Comparison of ENCODE assay signal across 8 mouse cellular contexts in genomic region chr5:35795481-35796048, GRCm38 (mm10). TPM values are rescaled to one million over a fixed set of nuclear protein-coding genes. Genes with fewer than 3 reads are reported as not detected.
DNase-seq lines count a peak whose midpoint lies in the region; ATAC-seq lines count a peak whose summit lies in the region.

No protein-coding gene starts in this region.

- no peak overlapping the region for H3K4me3 ChIP-seq in heart, embryonic 10.5 days
- no peak overlapping the region for H3K4me3 ChIP-seq in kidney, embryonic 14.5 days (ENCODE audit: low read length)
- H3K4me3 ChIP-seq in limb, embryonic 15.5 days = no peak overlapping the region
- H3K4me3 ChIP-seq in neural tube, embryonic 13.5 days = no peak overlapping the region

- no peaks in the 10 kb centered on the region for H3K36me3 ChIP-seq in heart, embryonic 10.5 days
- no peaks in the 10 kb centered on the region for H3K36me3 ChIP-seq in kidney, embryonic 14.5 days (ENCODE audit: control insufficient read depth, insufficient read depth, low read length)
- no peaks in the 10 kb centered on the region for H3K36me3 ChIP-seq in limb, embryonic 15.5 days
- H3K36me3 ChIP-seq in neural tube, embryonic 13.5 days = no peaks in the 10 kb centered on the region

- no peak overlapping the region for H3K9ac ChIP-seq in kidney, embryonic 14.5 days (ENCODE audit: low read depth, low read length)
- no peak overlapping the region for H3K9ac ChIP-seq in limb, embryonic 15.5 days
- no peak overlapping the region for H3K9ac ChIP-seq in neural tube, embryonic 13.5 days

- H3K27me3 ChIP-seq in heart, embryonic 10.5 days (ENCODE audit: insufficient read depth, poor library complexity, severe bottlenecking) = peaks cover 27% of the 10 kb centered on the region
- H3K27me3 ChIP-seq in kidney, embryonic 14.5 days (ENCODE audit: control insufficient read depth, insufficient read depth, low read length) = no peaks in the 10 kb centered on the region
- H3K27me3 ChIP-seq in limb, embryonic 15.5 days = no peaks in the 10 kb centered on the region
- no peaks in the 10 kb centered on the region for H3K27me3 ChIP-seq in neural tube, embryonic 13.5 days

- 52% methylated on average over 7 of the region's 7 CpGs for WGBS in heart, embryonic 10.5 days
- 65% methylated on average over 7 of the region's 7 CpGs for WGBS in kidney, embryonic 14.5 days
- WGBS in limb, embryonic 15.5 days = 59% methylated on average over 7 of the region's 7 CpGs
- WGBS in neural tube, embryonic 13.5 days = 63% methylated on average over 7 of the region's 7 CpGs

- H3K27ac ChIP-seq in heart, embryonic 10.5 days = peak overlapping the region; percentile 83
- H3K27ac ChIP-seq in kidney, embryonic 14.5 days (ENCODE audit: low read depth, low read length) = no peak overlapping the region; the same call in 1 of the 2 replicates
- 0 out of 2 replicates have a peak overlapping the region, but pooled peaks have one; percentile 9 for H3K27ac ChIP-seq in limb, embryonic 15.5 days
- no peak overlapping the region for H3K27ac ChIP-seq in neural tube, embryonic 13.5 days (replicated peaks)

- H3K4me1 ChIP-seq in heart, embryonic 10.5 days = peaks cover 49% of the 10 kb centered on the region
- no peaks in the 10 kb centered on the region for H3K4me1 ChIP-seq in kidney, embryonic 14.5 days (ENCODE audit: control insufficient read depth, insufficient read depth, low read length)
- peaks cover 6% of the 10 kb centered on the region for H3K4me1 ChIP-seq in limb, embryonic 15.5 days
- no peaks in the 10 kb centered on the region for H3K4me1 ChIP-seq in neural tube, embryonic 13.5 days (replicated peaks)

- H3K4me2 ChIP-seq in kidney, embryonic 14.5 days (replicated peaks; ENCODE audit: low read depth, low read length) = no peak overlapping the region
- H3K4me2 ChIP-seq in limb, embryonic 15.5 days = no peak overlapping the region
- no peak overlapping the region for H3K4me2 ChIP-seq in neural tube, embryonic 13.5 days

- peak; percentile 77 for DNase-seq in CD4-positive, CD25-positive, alpha-beta regulatory T cell, adult 2 months (ENCODE audit: low read depth, low spot score)
- peak; percentile 69 for DNase-seq in adrenal gland, adult 2 months
- DNase-seq in embryo, embryonic 11.5 days (ENCODE audit: low read depth, low spot score) = peak; percentile 51
- peak; percentile 88 for DNase-seq in heart, embryonic 10.5 days (ENCODE audit: low spot score)
- DNase-seq in thymus, postnatal 25 days = peak; percentile 52

- ATAC-seq in kidney, embryonic 14.5 days (ENCODE audit: low FRiP score, low TSS enrichment) = peak; percentile 84; the same call in 1 of the 2 replicates
- ATAC-seq in limb, embryonic 15.5 days (ENCODE audit: insufficient number of reproducible peaks, low FRiP score, low TSS enrichment, low read depth) = peak; percentile 49; the same call in 1 of the 2 replicates
- ATAC-seq in neural tube, embryonic 13.5 days (ENCODE audit: low read depth) = peak; percentile 53; the same call in 1 of the 2 replicates

- H3K9me3 ChIP-seq in heart, embryonic 10.5 days = no peaks in the 10 kb centered on the region
- H3K9me3 ChIP-seq in kidney, embryonic 14.5 days (ENCODE audit: control insufficient read depth, low read length) = no peaks in the 10 kb centered on the region
- H3K9me3 ChIP-seq in limb, embryonic 15.5 days = no peaks in the 10 kb centered on the region
- H3K9me3 ChIP-seq in neural tube, embryonic 13.5 days = no peaks in the 10 kb centered on the region

RNA-seq across cellular contexts. Expression of gene Ablim2, which starts 37.9 kb away (rescaled TPM):
- 10 to 100 TPM in 1 of 2 experiments, 1 to 10 TPM in 1; 9.5 to 10.1 TPM for total RNA-seq in adrenal gland, adult 2 months (2021)
- 34.8 and 38.2 TPM in 2 replicates for polyA plus RNA-seq in adrenal gland, adult 2 months (2012; rRNA removed)
- 1.7 and 2.6 TPM in 2 replicates for polyA plus RNA-seq in heart, embryonic 10.5 days (2016; fragmentation: Nextera tagmentation; extraction: Ambion mirVana)
- 0.30 and 2.5 TPM in 2 replicates for polyA plus RNA-seq in kidney, embryonic 14.5 days (2014; fragmentation: Nextera tagmentation; extraction: Ambion mirVana)
- polyA plus RNA-seq in limb, embryonic 15.5 days (2015; fragmentation: Nextera tagmentation; extraction: Ambion mirVana) = 2.7 and 5.7 TPM in 2 replicates
- 9.8 and 10.3 TPM in 2 replicates for polyA plus RNA-seq in neural tube, embryonic 13.5 days (2015; fragmentation: Nextera tagmentation; extraction: Ambion mirVana)

RNA-seq across cellular contexts. Expression of gene Sh3tc1, which starts 55.8 kb away (rescaled TPM):
- total RNA-seq in adrenal gland, adult 2 months (2021) = 10 to 100 TPM; 22.2 to 25.8 TPM
- polyA plus RNA-seq in adrenal gland, adult 2 months (2012; rRNA removed) = 27.7 and 28.0 TPM in 2 replicates
- 7.8 and 13.1 TPM in 2 replicates for polyA plus RNA-seq in heart, embryonic 10.5 days (2016; fragmentation: Nextera tagmentation; extraction: Ambion mirVana)
- 4.2 and 11.3 TPM in 2 replicates for polyA plus RNA-seq in kidney, embryonic 14.5 days (2014; fragmentation: Nextera tagmentation; extraction: Ambion mirVana)
- 6.6 and 7.3 TPM in 2 replicates for polyA plus RNA-seq in limb, embryonic 15.5 days (2015; fragmentation: Nextera tagmentation; extraction: Ambion mirVana)
- 3.1 and 4.2 TPM in 2 replicates for polyA plus RNA-seq in neural tube, embryonic 13.5 days (2015; fragmentation: Nextera tagmentation; extraction: Ambion mirVana)

Comparison
In these comparisons a context has a peak if more than half of its experiments do, and no peak if none do; other contexts are left out.
1. H3K27ac ChIP-seq: peak in heart, embryonic 10.5 days (single experiment) and limb, embryonic 15.5 days (single experiment); none in kidney, embryonic 14.5 days (single experiment) and neural tube, embryonic 13.5 days (single experiment).
2. Peak in every context shown above with its lines, with median percentiles within 50 percentile points of each other: DNase-seq and ATAC-seq.